Mouse (Mus musculus) lung, postnatal 4 days (tissue): ENCODE measurements around the gene Ppp2r2c.

Experiments used
- DNase-seq, 2 experiments: peaks; one replicate each; pipeline ENCODE4 v3.0.0; 2021

Gene Ppp2r2c

GRCm38 (mm10) chr5:36899392-36899791 is 31.1 kb downstream of the Ppp2r2c start:
- no peak for DNase-seq

- peak; percentile 42 to 63 for DNase-seq
These were observed 31.9 kb downstream of the Ppp2r2c start for GRCm38 (mm10) chr5:36900189-36900619.

- no peak for DNase-seq
These were observed 34.5 kb downstream of the Ppp2r2c start for GRCm38 (mm10) chr5:36902807-36903206.

GRCm38 (mm10) chr5:36904131-36904530 is 35.8 kb downstream of the Ppp2r2c start:
- no peak for DNase-seq

- no peak for DNase-seq
These were observed 36.4 kb downstream of the Ppp2r2c start for GRCm38 (mm10) chr5:36904703-36905102.

GRCm38 (mm10) chr5:36905216-36905615 is 36.9 kb downstream of the Ppp2r2c start:
- peak in 1 of 2 experiments; percentile 29 for DNase-seq

- DNase-seq: no peak
These were observed 39.4 kb downstream of the Ppp2r2c start for GRCm38 (mm10) chr5:36907695-36908094.

GRCm38 (mm10) chr5:36909545-36909944 is 41.2 kb downstream of the Ppp2r2c start:
- no peak for DNase-seq

GRCm38 (mm10) chr5:36910980-36911379 is 42.7 kb downstream of the Ppp2r2c start:
- no peak for DNase-seq

- DNase-seq: no peak
These were observed 43.5 kb downstream of the Ppp2r2c start for GRCm38 (mm10) chr5:36911759-36912352.

- DNase-seq: no peak
These were observed 44.4 kb downstream of the Ppp2r2c start for GRCm38 (mm10) chr5:36912602-36913310.

- DNase-seq: no peak
These were observed 46.9 kb downstream of the Ppp2r2c start for GRCm38 (mm10) chr5:36915256-36915655.

GRCm38 (mm10) chr5:36916581-36916980 is 48.3 kb downstream of the Ppp2r2c start:
- DNase-seq: no peak

- no peak for DNase-seq
These were observed 48.9 kb downstream of the Ppp2r2c start for GRCm38 (mm10) chr5:36917245-36917644.

GRCm38 (mm10) chr5:36918016-36918415 is 49.7 kb downstream of the Ppp2r2c start:
- no peak for DNase-seq

- no peak for DNase-seq
These were observed 51.8 kb downstream of the Ppp2r2c start for GRCm38 (mm10) chr5:36920072-36920471.

- no peak for DNase-seq
These were observed 53.6 kb downstream of the Ppp2r2c start for GRCm38 (mm10) chr5:36921871-36922270.

GRCm38 (mm10) chr5:36922811-36923210 is 54.5 kb downstream of the Ppp2r2c start:
- DNase-seq: no peak

- no peak for DNase-seq
These were observed 55.8 kb downstream of the Ppp2r2c start for GRCm38 (mm10) chr5:36923826-36924700.

GRCm38 (mm10) chr5:36928701-36929100 is 60.4 kb downstream of the Ppp2r2c start:
- no peak for DNase-seq

- no peak for DNase-seq
These were observed 61.1 kb downstream of the Ppp2r2c start for GRCm38 (mm10) chr5:36929376-36929775.

- DNase-seq: no peak
These were observed 65.1 kb downstream of the Ppp2r2c start for GRCm38 (mm10) chr5:36933383-36933782.
